Mouse (Mus musculus): Measurements from ENCODE around the gene Rsph14. TPM values are rescaled to one million over a fixed set of nuclear protein-coding genes. Genes with fewer than 3 reads are reported as not detected.
A peak's percentile ranks its signal among the peaks of the same experiment; 100 is the strongest.

Rsph14 gene
- polyA plus RNA-seq, 1 experiment from 2014 or later = 0.27 TPM

GRCm38 (mm10) chr10:74966850-74967451, 65.4 kb downstream of the Rsph14 start, which contains the start of gene Gnaz:
Gene Gnaz, plus strand, starts transcription at chr10:74967177.
- peak; percentile 98 for ATAC-seq
- peak within 1 kb of the TSS; percentile 67 for H3K4me3 ChIP-seq (replicated peaks; ENCODE audit: low read length)
- no peaks in the 10 kb centered on the region for H3K36me3 ChIP-seq (ENCODE audit: control insufficient read depth, insufficient read depth)
- peaks cover 20% of the 10 kb centered on the region for H3K4me1 ChIP-seq (replicated peaks; ENCODE audit: control insufficient read depth, insufficient read depth, low read length)
- peak within 1 kb of the TSS; percentile 78 for H3K9ac ChIP-seq (replicated peaks; ENCODE audit: low read depth, low read length)
- no peaks in the 10 kb centered on the region for H3K27me3 ChIP-seq (replicated peaks; ENCODE audit: control insufficient read depth, insufficient read depth, low read length)
- H3K27ac ChIP-seq (ENCODE audit: low read length) = no peak within 1 kb of the TSS
- peak within 1 kb of the TSS; percentile 83 for H3K4me2 ChIP-seq (ENCODE audit: low read length)
- WGBS = under 1% methylated on average over 82 of the region's 83 CpGs
- H3K9me3 ChIP-seq (ENCODE audit: control insufficient read depth, low read length) = no peaks in the 10 kb centered on the region

GRCm38 (mm10) chr10:74964380-74964779, 68.0 kb downstream of the Rsph14 start:
- no peak overlapping the region for H3K27ac ChIP-seq (ENCODE audit: low read length)
- no peak overlapping the region for H3K4me2 ChIP-seq (ENCODE audit: low read length)
- no peak overlapping the region for H3K4me3 ChIP-seq (replicated peaks; ENCODE audit: low read length)
- no peak for ATAC-seq
- 79% methylated on average over 1 of the region's 1 CpGs for WGBS
- no peaks in the 10 kb centered on the region for H3K9me3 ChIP-seq (ENCODE audit: control insufficient read depth, low read length)
- H3K27me3 ChIP-seq (replicated peaks; ENCODE audit: control insufficient read depth, insufficient read depth, low read length) = no peaks in the 10 kb centered on the region
- H3K9ac ChIP-seq (replicated peaks; ENCODE audit: low read depth, low read length) = no peak overlapping the region
- peaks cover 20% of the 10 kb centered on the region for H3K4me1 ChIP-seq (replicated peaks; ENCODE audit: control insufficient read depth, insufficient read depth, low read length)
- no peaks in the 10 kb centered on the region for H3K36me3 ChIP-seq (ENCODE audit: control insufficient read depth, insufficient read depth)

GRCm38 (mm10) chr10:74952830-74953443, 79.4 kb downstream of the Rsph14 start:
- Histone ChIP-seq H3K9me3 (ENCODE audit: control insufficient read depth, low read length) (no peaks in the 10 kb centered on the region), H3K27me3 (replicated peaks; ENCODE audit: control insufficient read depth, insufficient read depth, low read length) (no peaks in the 10 kb centered on the region), H3K4me1 (replicated peaks; ENCODE audit: control insufficient read depth, insufficient read depth, low read length) (no peaks in the 10 kb centered on the region), H3K9ac (replicated peaks; ENCODE audit: low read depth, low read length) (no peak overlapping the region), H3K4me3 (replicated peaks; ENCODE audit: low read length) (no peak overlapping the region), H3K36me3 (ENCODE audit: control insufficient read depth, insufficient read depth) (no peaks in the 10 kb centered on the region), H3K4me2 (ENCODE audit: low read length) (no peak overlapping the region), H3K27ac (ENCODE audit: low read length) (no peak overlapping the region)
- no peak for ATAC-seq
- 39% methylated on average over 9 of the region's 9 CpGs for WGBS

GRCm38 (mm10) chr10:74940795-74941194, 91.6 kb downstream of the Rsph14 start:
- Histone ChIP-seq H3K9ac (replicated peaks; ENCODE audit: low read depth, low read length) (no peak overlapping the region), H3K4me3 (replicated peaks; ENCODE audit: low read length) (no peak overlapping the region), H3K36me3 (ENCODE audit: control insufficient read depth, insufficient read depth) (no peaks in the 10 kb centered on the region), H3K27me3 (replicated peaks; ENCODE audit: control insufficient read depth, insufficient read depth, low read length) (no peaks in the 10 kb centered on the region), H3K27ac (ENCODE audit: low read length) (no peak overlapping the region), H3K4me1 (replicated peaks; ENCODE audit: control insufficient read depth, insufficient read depth, low read length) (no peaks in the 10 kb centered on the region), H3K9me3 (ENCODE audit: control insufficient read depth, low read length) (no peaks in the 10 kb centered on the region), H3K4me2 (ENCODE audit: low read length) (no peak overlapping the region)
- ATAC-seq = no peak
- WGBS = 97% methylated on average over 1 of the region's 1 CpGs

GRCm38 (mm10) chr10:74939300-74939699, 93.1 kb downstream of the Rsph14 start:
- Histone ChIP-seq H3K9me3 (ENCODE audit: control insufficient read depth, low read length) (no peaks in the 10 kb centered on the region), H3K9ac (replicated peaks; ENCODE audit: low read depth, low read length) (no peak overlapping the region), H3K36me3 (ENCODE audit: control insufficient read depth, insufficient read depth) (no peaks in the 10 kb centered on the region), H3K4me2 (ENCODE audit: low read length) (no peak overlapping the region), H3K4me3 (replicated peaks; ENCODE audit: low read length) (no peak overlapping the region), H3K4me1 (replicated peaks; ENCODE audit: control insufficient read depth, insufficient read depth, low read length) (peaks cover 1% of the 10 kb centered on the region), H3K27ac (ENCODE audit: low read length) (no peak overlapping the region), H3K27me3 (replicated peaks; ENCODE audit: control insufficient read depth, insufficient read depth, low read length) (no peaks in the 10 kb centered on the region)
- WGBS = 62% methylated on average over 3 of the region's 3 CpGs
- no peak for ATAC-seq

- no peak overlapping the region for H3K4me3 ChIP-seq (replicated peaks; ENCODE audit: low read length)
- H3K9ac ChIP-seq (replicated peaks; ENCODE audit: low read depth, low read length) = no peak overlapping the region
- no peaks in the 10 kb centered on the region for H3K36me3 ChIP-seq (ENCODE audit: control insufficient read depth, insufficient read depth)
- no peak overlapping the region for H3K4me2 ChIP-seq (ENCODE audit: low read length)
- WGBS = 72% methylated on average over 5 of the region's 5 CpGs
- peaks cover 7% of the 10 kb centered on the region for H3K4me1 ChIP-seq (replicated peaks; ENCODE audit: control insufficient read depth, insufficient read depth, low read length)
- no peak overlapping the region for H3K27ac ChIP-seq (ENCODE audit: low read length)
- H3K9me3 ChIP-seq (ENCODE audit: control insufficient read depth, low read length) = no peaks in the 10 kb centered on the region
- no peak for ATAC-seq
- no peaks in the 10 kb centered on the region for H3K27me3 ChIP-seq (replicated peaks; ENCODE audit: control insufficient read depth, insufficient read depth, low read length)
Observed at GRCm38 (mm10) chr10:74938410-74938809, 94.0 kb downstream of the Rsph14 start.

- Histone ChIP-seq H3K4me1 (replicated peaks; ENCODE audit: control insufficient read depth, insufficient read depth, low read length) (peaks cover 7% of the 10 kb centered on the region), H3K27ac (ENCODE audit: low read length) (no peak overlapping the region), H3K4me3 (replicated peaks; ENCODE audit: low read length) (no peak overlapping the region), H3K27me3 (replicated peaks; ENCODE audit: control insufficient read depth, insufficient read depth, low read length) (no peaks in the 10 kb centered on the region), H3K36me3 (ENCODE audit: control insufficient read depth, insufficient read depth) (no peaks in the 10 kb centered on the region), H3K4me2 (ENCODE audit: low read length) (no peak overlapping the region), H3K9me3 (ENCODE audit: control insufficient read depth, low read length) (no peaks in the 10 kb centered on the region), H3K9ac (replicated peaks; ENCODE audit: low read depth, low read length) (no peak overlapping the region)
- peak; percentile 55 for ATAC-seq
- 80% methylated on average over 10 of the region's 10 CpGs for whole genome bisulfite sequencing
Observed at GRCm38 (mm10) chr10:74937003-74937790, 95.2 kb downstream of the Rsph14 start.

GRCm38 (mm10) chr10:74935016-74935415, 97.4 kb downstream of the Rsph14 start:
- 27% methylated on average over 6 of the region's 6 CpGs for WGBS
- Histone ChIP-seq H3K27ac (ENCODE audit: low read length) (no peak overlapping the region), H3K9me3 (ENCODE audit: control insufficient read depth, low read length) (no peaks in the 10 kb centered on the region), H3K4me3 (replicated peaks; ENCODE audit: low read length) (no peak overlapping the region), H3K4me2 (ENCODE audit: low read length) (no peak overlapping the region), H3K36me3 (ENCODE audit: control insufficient read depth, insufficient read depth) (no peaks in the 10 kb centered on the region), H3K4me1 (replicated peaks; ENCODE audit: control insufficient read depth, insufficient read depth, low read length) (peaks cover 7% of the 10 kb centered on the region), H3K27me3 (replicated peaks; ENCODE audit: control insufficient read depth, insufficient read depth, low read length) (no peaks in the 10 kb centered on the region), H3K9ac (replicated peaks; ENCODE audit: low read depth, low read length) (no peak overlapping the region)
- ATAC-seq = no peak

GRCm38 (mm10) chr10:74934521-74934920, 97.9 kb downstream of the Rsph14 start:
- H3K4me2 ChIP-seq (ENCODE audit: low read length) = no peak overlapping the region
- WGBS = 80% methylated on average over 12 of the region's 12 CpGs
- H3K4me3 ChIP-seq (replicated peaks; ENCODE audit: low read length) = no peak overlapping the region
- peaks cover 7% of the 10 kb centered on the region for H3K4me1 ChIP-seq (replicated peaks; ENCODE audit: control insufficient read depth, insufficient read depth, low read length)
- H3K9ac ChIP-seq (replicated peaks; ENCODE audit: low read depth, low read length) = no peak overlapping the region
- no peaks in the 10 kb centered on the region for H3K36me3 ChIP-seq (ENCODE audit: control insufficient read depth, insufficient read depth)
- H3K9me3 ChIP-seq (ENCODE audit: control insufficient read depth, low read length) = no peaks in the 10 kb centered on the region
- no peaks in the 10 kb centered on the region for H3K27me3 ChIP-seq (replicated peaks; ENCODE audit: control insufficient read depth, insufficient read depth, low read length)
- no peak overlapping the region for H3K27ac ChIP-seq (ENCODE audit: low read length)
- ATAC-seq = no peak
